Mouse (Mus musculus) spleen, adult 18-20 months (tissue): Measurements from ENCODE around the gene Tars2.
"Not testable (repeated sequence)": the region's sequence is repeated elsewhere in the genome, so short reads cannot be mapped to it uniquely, and the experiment has no call there.

Experiments
- DNase-seq, 2 experiments: peaks; one replicate each; pipeline ENCODE4 v3.0.0; 2022; ENCODE audit warnings: mixed read lengths in 2 of 2

Tars2 gene

GRCm38 (mm10) chr3:95760106-95760505, at the start of gene Tars2:
Gene Tars2, minus strand, starts transcription at chr3:95760206.
- DNase-seq: no peak

GRCm38 (mm10) chr3:95808384-95808783, 48.4 kb upstream of the Tars2 start:
- DNase-seq: no peak

GRCm38 (mm10) chr3:95807630-95808029, 47.6 kb upstream of the Tars2 start:
- DNase-seq: not testable (repeated sequence)

GRCm38 (mm10) chr3:95806677-95807076, 46.7 kb upstream of the Tars2 start:
- DNase-seq: no peak

GRCm38 (mm10) chr3:95803851-95804250, 43.8 kb upstream of the Tars2 start:
- no peak for DNase-seq

GRCm38 (mm10) chr3:95798756-95799155, 38.8 kb upstream of the Tars2 start:
- no peak for DNase-seq

- no peak for DNase-seq
These were observed 34.3 kb upstream of the Tars2 start for GRCm38 (mm10) chr3:95794299-95794698.

- DNase-seq: no peak
These were observed 33.7 kb upstream of the Tars2 start for GRCm38 (mm10) chr3:95793662-95794061.

GRCm38 (mm10) chr3:95785501-95785900, 25.5 kb upstream of the Tars2 start:
- DNase-seq: no peak

- DNase-seq: peak in 1 of 2 experiments; percentile 25
These were observed 12.0 kb upstream of the Tars2 start for GRCm38 (mm10) chr3:95771985-95772384.

- DNase-seq: no peak
These were observed 5.5 kb upstream of the Tars2 start for GRCm38 (mm10) chr3:95765534-95765933.

- no peak for DNase-seq
These were observed 3.8 kb upstream of the Tars2 start for GRCm38 (mm10) chr3:95763811-95764210.

GRCm38 (mm10) chr3:95762961-95763360, 3.0 kb upstream of the Tars2 start:
- DNase-seq: no peak

GRCm38 (mm10) chr3:95761771-95762170, 1.8 kb upstream of the Tars2 start:
- no peak for DNase-seq

GRCm38 (mm10) chr3:95760656-95761055, 650 bp upstream of the Tars2 start:
- DNase-seq: no peak

GRCm38 (mm10) chr3:95758467-95759218, 1.4 kb downstream of the Tars2 start:
- no peak for DNase-seq

GRCm38 (mm10) chr3:95756808-95757207, 3.2 kb downstream of the Tars2 start:
- DNase-seq: no peak

- peak; percentile 79 to 83 for DNase-seq
These were observed 5.4 kb downstream of the Tars2 start for GRCm38 (mm10) chr3:95754345-95755206.

GRCm38 (mm10) chr3:95752935-95753334, 7.1 kb downstream of the Tars2 start:
- no peak for DNase-seq

GRCm38 (mm10) chr3:95740406-95740805, 19.6 kb downstream of the Tars2 start:
- DNase-seq: no peak

GRCm38 (mm10) chr3:95739353-95740104, 20.5 kb downstream of the Tars2 start, which contains the start of gene Ecm1:
Gene Ecm1, minus strand, starts transcription at chr3:95739569.
- no peak for DNase-seq

GRCm38 (mm10) chr3:95735071-95735670, 24.8 kb downstream of the Tars2 start:
- DNase-seq: no peak
